Mouse (Mus musculus) ES-Bruce4 (cell line): Measurements from ENCODE around the gene Cse1l. TPM values are rescaled to one million over a fixed set of nuclear protein-coding genes. Genes with fewer than 3 reads are reported as not detected.

Experiments
- H3K27ac ChIP-seq: 2 replicates; pipeline ENCODE4 v1.5.1; 2012; ENCODE audit warnings: low read length, inconsistent platforms; ENCODE audit not compliant: insufficient read depth
- H3K27me3 ChIP-seq: 2 replicates; pipeline ENCODE4 v1.6.1; 2012; ENCODE audit warnings: mild to moderate bottlenecking, low read length, inconsistent platforms; ENCODE audit not compliant: control insufficient read depth, poor library complexity, insufficient read depth, severe bottlenecking
- H3K36me3 ChIP-seq: 2 replicates; pipeline ENCODE4 v1.6.1; 2012; ENCODE audit warnings: inconsistent platforms, mild to moderate bottlenecking, low read length, moderate library complexity; ENCODE audit not compliant: control insufficient read depth, poor library complexity, insufficient read depth, severe bottlenecking
- H3K4me1 ChIP-seq: one replicate; pipeline ENCODE4 v1.8.1; 2011; ENCODE audit warnings: low read length; ENCODE audit not compliant: control insufficient read depth, insufficient read depth
- H3K4me3 ChIP-seq: 2 replicates; pipeline ENCODE4 v1.5.1; 2011; ENCODE audit warnings: low read depth, mild to moderate bottlenecking, low read length
- H3K9ac ChIP-seq: 2 replicates; pipeline ENCODE4 v1.6.1; 2012; ENCODE audit warnings: low read depth, mild to moderate bottlenecking, inconsistent platforms; ENCODE audit not compliant: poor library complexity, severe bottlenecking
- H3K9me3 ChIP-seq: replicated peaks from 2 replicates; pipeline ENCODE4 v1.6.1; 2012; ENCODE audit warnings: mild to moderate bottlenecking, low read length, inconsistent platforms; ENCODE audit not compliant: control insufficient read depth, poor library complexity, insufficient read depth, severe bottlenecking
- CTCF ChIP-seq: IDR thresholded peaks from one replicate; pipeline ENCODE4 v1.8.1; 2011; ENCODE audit warnings: low read depth, low read length
- EP300 ChIP-seq: IDR thresholded peaks from 2 replicates; pipeline ENCODE4 v1.6.1; 2011; ENCODE audit warnings: low read depth, low read length; ENCODE audit not compliant: insufficient read depth
- POLR2A ChIP-seq: IDR thresholded peaks from one replicate; pipeline ENCODE4 v1.8.1; 2011; ENCODE audit warnings: low read length; ENCODE audit not compliant: insufficient read depth
- polyA plus RNA-seq: library from polyadenylated mRNA; stranded (reverse); fragments of >200 nt; gene quantifications from 2 replicates; pipeline ENCODE4 v1.2.4, GENCODE M21; 2011; ENCODE audit warnings: low read depth; ENCODE audit not compliant: missing spikeins, insufficient read depth, insufficient read length

Gene Cse1l
- polyA plus RNA-seq, 1 experiment = 298 TPM

DNA sequence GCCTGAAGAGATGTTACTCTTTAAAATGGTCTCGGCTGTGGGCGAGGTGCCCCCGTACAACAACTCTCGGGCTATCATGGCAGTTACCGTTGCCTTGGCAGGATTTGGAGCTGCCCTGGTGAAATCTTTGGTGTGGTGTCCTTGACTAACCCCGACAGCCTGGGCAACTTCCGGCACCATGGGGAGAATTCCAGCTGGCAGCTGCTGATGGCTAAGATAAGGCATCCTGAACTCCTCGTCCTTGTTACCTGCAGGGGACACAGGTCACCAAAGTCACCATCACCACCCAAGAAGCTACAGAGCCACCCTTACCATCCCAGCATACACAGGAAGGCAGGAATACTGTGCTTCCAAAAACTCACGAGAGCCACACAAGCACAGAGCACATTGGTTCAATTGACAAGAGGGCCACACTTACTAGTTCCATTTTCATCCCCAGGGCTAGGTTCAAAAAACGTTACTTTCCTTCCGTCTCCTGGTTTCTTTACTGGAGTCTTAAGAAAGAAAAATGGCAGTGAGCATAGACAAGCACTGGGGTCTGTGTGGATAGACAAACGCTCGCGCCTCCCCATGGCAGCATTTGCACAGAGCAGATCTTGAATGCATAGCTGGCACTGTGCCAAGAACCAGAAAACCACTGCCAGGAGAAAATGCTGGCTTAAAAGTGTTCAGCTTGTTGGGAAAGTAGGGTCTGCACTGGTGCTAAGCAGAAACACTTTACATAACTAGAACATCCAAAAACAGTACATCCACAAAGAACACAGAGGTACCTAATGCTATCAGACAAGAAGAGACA, 45.2 kb downstream of the Cse1l start:
- H3K36me3 ChIP-seq = peaks cover 56% of the 10 kb centered on the region

DNA sequence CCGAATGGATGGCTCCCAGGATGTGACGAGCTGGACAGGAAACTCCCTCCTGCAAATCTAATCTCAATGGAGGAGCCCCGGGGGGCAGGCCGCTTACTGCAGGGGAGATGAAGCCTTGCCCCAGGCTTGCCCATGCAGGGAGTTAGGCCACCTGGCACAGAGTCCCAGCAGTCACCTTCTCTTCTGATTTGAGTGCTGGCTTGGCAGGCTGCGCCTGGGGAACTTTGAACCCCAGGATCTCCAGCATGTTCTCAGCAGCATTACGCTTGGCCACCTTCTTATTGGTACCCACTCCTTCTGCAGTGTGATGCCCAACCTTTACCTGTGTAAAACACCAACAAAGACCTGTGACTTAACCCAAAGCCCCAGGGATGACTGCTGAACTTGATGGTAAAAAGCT, 46.3 kb downstream of the Cse1l start:
- Histone ChIP-seq H3K9me3 (no peaks in the 10 kb centered on the region), H3K4me1 (no peaks in the 10 kb centered on the region), H3K4me3 (no peak overlapping the region), H3K9ac (no peak overlapping the region), H3K36me3 (peaks cover 46% of the 10 kb centered on the region), H3K27me3 (no peaks in the 10 kb centered on the region), H3K27ac (peak overlapping the region; percentile 35; the same call in 1 of the 2 replicates)
- no peak for TF ChIP-seq EP300
- TF ChIP-seq CTCF = no peak

More for the DNA sequence above, 45.2 kb downstream of the Cse1l start:
- H3K4me1 ChIP-seq = no peaks in the 10 kb centered on the region
- no peak overlapping the region for H3K27ac ChIP-seq
- H3K27me3 ChIP-seq = no peaks in the 10 kb centered on the region
- TF ChIP-seq EP300 = no peak
- no peak for TF ChIP-seq POLR2A
- no peaks in the 10 kb centered on the region for H3K9me3 ChIP-seq
- no peak overlapping the region for H3K4me3 ChIP-seq
- H3K9ac ChIP-seq = no peak overlapping the region

DNA sequence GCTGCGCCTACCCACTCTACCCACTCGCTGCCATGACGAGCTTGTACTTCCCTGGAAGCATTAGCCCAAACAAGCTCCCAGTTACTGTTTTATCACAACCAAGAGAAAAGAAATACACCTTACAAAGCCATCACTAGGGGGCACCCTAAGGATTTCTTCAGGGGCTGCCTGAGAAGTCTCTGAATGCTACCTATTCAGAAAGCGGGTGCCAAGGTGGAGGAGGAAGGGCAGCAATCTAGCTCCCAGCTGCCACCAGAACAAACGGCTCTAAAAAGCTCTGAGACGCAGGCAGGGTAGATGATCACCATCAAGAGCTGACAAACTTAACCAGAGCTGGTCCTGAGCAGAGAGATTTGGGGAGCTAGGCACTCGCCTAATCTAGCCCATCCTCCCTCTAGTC, 51.0 kb downstream of the Cse1l start:
- H3K36me3 ChIP-seq = peaks cover 14% of the 10 kb centered on the region; the same call in 1 of the 2 replicates
- H3K4me1 ChIP-seq = no peaks in the 10 kb centered on the region
- H3K27ac ChIP-seq = no peak overlapping the region
- H3K27me3 ChIP-seq = no peaks in the 10 kb centered on the region
- no peak overlapping the region for H3K9ac ChIP-seq
- TF ChIP-seq POLR2A (no peak), CTCF (peak; percentile 22)
- H3K4me3 ChIP-seq = no peak overlapping the region
- H3K9me3 ChIP-seq = no peaks in the 10 kb centered on the region

DNA sequence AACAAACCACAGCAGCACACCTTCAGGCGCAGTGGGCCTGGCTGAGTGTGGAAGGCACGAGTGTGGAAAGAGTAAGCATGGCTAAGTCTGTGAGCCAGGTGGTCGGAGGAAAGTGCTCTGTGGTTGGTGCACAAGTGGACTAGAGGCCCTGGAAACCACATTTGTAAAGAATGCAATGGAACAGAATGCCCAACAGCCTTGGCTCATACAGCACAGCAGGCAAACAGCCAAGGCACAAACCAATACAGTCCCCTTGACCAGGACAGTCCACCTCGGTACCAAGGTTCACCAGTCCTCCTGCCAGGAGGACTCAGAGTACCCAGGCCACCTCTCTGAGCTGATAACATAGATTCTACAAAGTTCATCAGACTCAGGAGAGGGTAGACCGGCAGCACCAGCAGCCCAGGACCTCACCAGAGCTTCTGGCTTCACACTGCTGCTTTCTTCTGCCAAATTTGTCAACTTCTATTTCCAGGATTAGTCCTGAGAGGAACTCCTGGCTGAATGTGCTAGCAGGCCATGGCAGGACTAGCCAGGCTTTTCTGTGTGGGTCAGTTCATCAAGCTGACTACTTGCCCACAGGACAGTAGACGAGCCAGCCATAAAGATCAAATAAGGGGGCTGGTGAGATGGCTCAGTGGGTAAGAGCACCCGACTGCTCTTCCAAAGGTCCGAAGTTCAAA, 54.9 kb downstream of the Cse1l start:
- Histone ChIP-seq H3K9ac (no peak overlapping the region), H3K36me3 (0 out of 2 replicates have a peak, but pooled peaks cover 3% of the 10 kb centered on the region), H3K9me3 (no peaks in the 10 kb centered on the region), H3K27me3 (no peaks in the 10 kb centered on the region), H3K4me1 (no peaks in the 10 kb centered on the region), H3K4me3 (no peak overlapping the region), H3K27ac (no peak overlapping the region)
- no peak for TF ChIP-seq POLR2A
- TF ChIP-seq EP300 = no peak
- no peak for TF ChIP-seq CTCF

DNA sequence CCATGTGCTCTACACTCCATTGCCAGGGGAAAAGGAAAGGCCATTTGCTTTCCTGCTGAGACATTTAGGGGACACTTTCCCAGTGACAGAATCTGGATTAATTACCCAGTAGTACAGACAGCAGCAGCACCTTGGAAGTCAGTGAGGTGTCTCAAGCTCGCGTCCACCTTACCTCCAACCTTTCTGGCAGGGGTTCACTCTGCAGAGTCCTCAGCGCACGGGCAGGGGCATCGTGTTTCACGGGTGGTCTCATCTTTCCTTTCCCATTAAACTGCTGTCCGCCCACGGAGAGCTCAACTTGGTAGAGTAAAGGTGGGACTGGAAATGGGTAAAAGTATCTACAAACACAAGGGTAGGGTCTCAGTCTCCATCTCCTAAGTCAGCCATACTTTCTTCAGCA, 57.4 kb downstream of the Cse1l start:
- TF ChIP-seq POLR2A (no peak), CTCF (no peak), EP300 (no peak)
- H3K27ac ChIP-seq = no peak overlapping the region

DNA sequence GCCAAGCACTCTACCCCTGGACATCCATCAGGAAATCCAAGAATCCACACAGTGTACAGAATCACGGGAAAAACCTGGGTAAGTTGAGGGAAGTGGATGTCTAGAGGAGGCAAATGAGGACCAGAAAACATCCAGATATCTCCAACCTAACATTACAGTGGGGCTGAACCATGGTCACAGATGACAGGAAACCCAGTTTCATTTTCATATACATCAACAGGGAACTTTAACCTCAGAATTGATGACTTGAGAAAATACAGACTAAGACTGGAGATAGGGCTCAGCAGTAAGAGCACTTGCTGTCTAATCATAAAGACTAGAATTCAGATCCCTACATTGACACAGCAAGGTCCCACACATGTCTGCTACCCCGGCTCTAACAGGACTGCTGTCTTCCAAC, 58.9 kb downstream of the Cse1l start:
- no peaks in the 10 kb centered on the region for H3K4me1 ChIP-seq
- H3K9ac ChIP-seq = no peak overlapping the region
- TF ChIP-seq CTCF (no peak), POLR2A (no peak), EP300 (no peak)
- H3K27ac ChIP-seq = no peak overlapping the region
- H3K27me3 ChIP-seq = no peaks in the 10 kb centered on the region
- H3K4me3 ChIP-seq = no peak overlapping the region
- H3K9me3 ChIP-seq = no peaks in the 10 kb centered on the region
- 0 out of 2 replicates have a peak, but pooled peaks cover under 1% of the 10 kb centered on the region for H3K36me3 ChIP-seq

More for the DNA sequence above, 57.4 kb downstream of the Cse1l start:
- Histone ChIP-seq H3K9me3 (no peaks in the 10 kb centered on the region), H3K27me3 (no peaks in the 10 kb centered on the region), H3K4me3 (no peak overlapping the region), H3K9ac (no peak overlapping the region), H3K4me1 (no peaks in the 10 kb centered on the region), H3K36me3 (0 out of 2 replicates have a peak, but pooled peaks cover 3% of the 10 kb centered on the region)
